Mouse (Mus musculus): ENCODE data around the gene Alkbh1.

The Alkbh1 gene

GRCm38 (mm10) chr12:87418921-87419320, 24.9 kb downstream of the Alkbh1 start:
- DNase-seq (ENCODE audit: low spot score), result peak; percentile 58

- peak; percentile 77 for DNase-seq (ENCODE audit: low spot score)
Measured at GRCm38 (mm10) chr12:87416690-87417089, 27.1 kb downstream of the Alkbh1 start.

- no peak for DNase-seq (ENCODE audit: low spot score)
Measured at GRCm38 (mm10) chr12:87415358-87415757, 28.5 kb downstream of the Alkbh1 start.

GRCm38 (mm10) chr12:87413179-87413790, 30.5 kb downstream of the Alkbh1 start:
- DNase-seq (ENCODE audit: low spot score), result peak; percentile 81

- no peak for DNase-seq (ENCODE audit: low spot score)
Measured at GRCm38 (mm10) chr12:87410999-87411398, 32.8 kb downstream of the Alkbh1 start.

- no peak for DNase-seq (ENCODE audit: low spot score)
Measured at GRCm38 (mm10) chr12:87409123-87409522, 34.7 kb downstream of the Alkbh1 start.

- peak; percentile 60 for DNase-seq (ENCODE audit: low spot score)
Measured at GRCm38 (mm10) chr12:87407869-87408605, 35.8 kb downstream of the Alkbh1 start.

- DNase-seq (ENCODE audit: low spot score), result no peak
Measured at GRCm38 (mm10) chr12:87405721-87406120, 38.1 kb downstream of the Alkbh1 start.

- DNase-seq (ENCODE audit: low spot score), result no peak
Measured at GRCm38 (mm10) chr12:87405165-87405564, 38.7 kb downstream of the Alkbh1 start.

GRCm38 (mm10) chr12:87401883-87402282, 41.9 kb downstream of the Alkbh1 start:
- peak; percentile 34 for DNase-seq (ENCODE audit: low spot score)

- DNase-seq (ENCODE audit: low spot score), result no peak
Measured at GRCm38 (mm10) chr12:87399119-87399819, 44.5 kb downstream of the Alkbh1 start.

- no peak for DNase-seq (ENCODE audit: low spot score)
Measured at GRCm38 (mm10) chr12:87397811-87398417, 45.9 kb downstream of the Alkbh1 start.

- DNase-seq (ENCODE audit: low spot score), result no peak
Measured at GRCm38 (mm10) chr12:87397126-87397525, 46.7 kb downstream of the Alkbh1 start.

- no peak for DNase-seq (ENCODE audit: low spot score)
Measured at GRCm38 (mm10) chr12:87394316-87394715, 49.5 kb downstream of the Alkbh1 start.

GRCm38 (mm10) chr12:87393447-87394145, 50.2 kb downstream of the Alkbh1 start:
- no peak for DNase-seq (ENCODE audit: low spot score)

GRCm38 (mm10) chr12:87391355-87391754, 52.5 kb downstream of the Alkbh1 start:
- DNase-seq (ENCODE audit: low spot score), result no peak

- no peak for DNase-seq (ENCODE audit: low spot score)
Measured at GRCm38 (mm10) chr12:87389231-87389630, 54.6 kb downstream of the Alkbh1 start.

- peak; percentile 100 for DNase-seq (ENCODE audit: low spot score)
Measured at GRCm38 (mm10) chr12:87388122-87388774, 55.6 kb downstream of the Alkbh1 start, which contains the start of gene Sptlc2. Gene Sptlc2 (minus strand): TSS chr12:87388355.

- peak; percentile 21 for DNase-seq (ENCODE audit: low spot score)
Measured at GRCm38 (mm10) chr12:87387171-87388121, 56.4 kb downstream of the Alkbh1 start.

- DNase-seq (ENCODE audit: low spot score), result no peak
Measured at GRCm38 (mm10) chr12:87385051-87385450, 58.8 kb downstream of the Alkbh1 start.
